Mouse (Mus musculus) lung, postnatal 36 days (tissue): Measurements from ENCODE around the gene Gm5136.

ENCODE experiments used
- DNase-seq: peaks from one replicate; pipeline ENCODE4 v3.0.0; 2022; ENCODE audit warnings: mixed read lengths

Gene Gm5136

GRCm38 (mm10) chr10:108699946-108700345, at the start of gene Gm5136:
TSS of gene Gm5136 (minus strand) at chr10:108700160.
- DNase-seq, result no peak

- no peak for DNase-seq
Observed at GRCm38 (mm10) chr10:108743759-108744158, 43.8 kb upstream of the Gm5136 start.

DNA sequence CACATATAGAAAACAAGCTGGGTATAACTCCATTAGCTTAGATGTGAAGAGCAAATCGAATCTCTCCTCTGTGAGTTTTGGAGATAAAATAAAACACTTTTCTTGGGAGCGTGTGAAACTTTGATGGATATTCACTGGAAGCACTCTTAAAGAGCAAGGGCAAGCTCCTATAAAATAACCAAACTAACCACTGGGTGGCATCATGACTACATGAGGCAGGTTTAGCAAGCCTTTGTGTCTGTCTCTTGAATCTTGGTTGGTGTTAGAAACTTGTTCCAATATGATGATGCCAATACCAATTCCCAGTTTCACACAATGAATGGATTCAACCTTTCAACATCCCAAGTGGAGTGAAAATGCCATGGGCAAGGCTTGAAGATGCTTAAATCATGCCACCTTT, 34.0 kb upstream of the Gm5136 start:
- peak; percentile 23 for DNase-seq

GRCm38 (mm10) chr10:108728961-108729360, 29.0 kb upstream of the Gm5136 start:
- no peak for DNase-seq

DNA sequence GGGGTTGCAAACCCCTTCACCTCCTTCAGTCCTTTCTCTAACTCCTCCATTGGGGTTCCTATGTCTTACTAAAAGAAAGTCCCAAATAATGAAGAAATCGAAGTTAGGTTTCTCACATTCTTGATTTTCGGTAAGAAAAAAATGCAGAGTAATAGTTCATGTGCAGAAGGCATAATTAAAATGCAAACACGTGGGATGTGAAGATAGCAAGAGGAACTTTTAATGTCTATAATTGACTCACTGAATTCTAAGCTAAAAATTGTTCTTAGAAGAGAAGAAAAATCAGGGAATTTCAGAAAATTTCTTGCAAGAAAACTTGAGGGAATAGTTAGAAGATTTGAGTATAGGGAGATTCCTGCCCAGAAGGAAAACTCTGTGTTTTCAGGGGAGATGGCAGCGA, 26.4 kb upstream of the Gm5136 start:
- no peak for DNase-seq

- DNase-seq, result no peak
Observed at GRCm38 (mm10) chr10:108724878-108725277, 24.9 kb upstream of the Gm5136 start.

DNA sequence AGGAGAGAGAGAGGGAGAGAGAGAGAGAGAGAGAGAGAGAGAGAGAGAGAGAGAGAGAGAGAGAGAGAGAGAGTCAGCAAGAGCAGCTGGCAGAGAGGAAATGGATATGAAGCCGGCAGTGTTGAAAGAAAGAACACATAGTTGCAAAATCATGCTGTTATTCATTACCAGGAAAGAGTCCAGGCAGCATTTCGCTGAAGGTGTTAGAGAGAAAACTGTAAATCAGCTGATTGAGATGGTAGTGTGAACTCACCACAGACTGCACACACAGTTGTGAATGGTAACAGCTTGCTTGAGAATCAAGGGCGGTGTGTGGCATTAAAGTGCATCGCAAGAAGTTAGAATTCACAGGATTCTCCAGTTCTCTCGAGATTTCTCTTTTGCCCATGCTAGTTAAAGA, 10.6 kb upstream of the Gm5136 start:
- no peak for DNase-seq

DNA sequence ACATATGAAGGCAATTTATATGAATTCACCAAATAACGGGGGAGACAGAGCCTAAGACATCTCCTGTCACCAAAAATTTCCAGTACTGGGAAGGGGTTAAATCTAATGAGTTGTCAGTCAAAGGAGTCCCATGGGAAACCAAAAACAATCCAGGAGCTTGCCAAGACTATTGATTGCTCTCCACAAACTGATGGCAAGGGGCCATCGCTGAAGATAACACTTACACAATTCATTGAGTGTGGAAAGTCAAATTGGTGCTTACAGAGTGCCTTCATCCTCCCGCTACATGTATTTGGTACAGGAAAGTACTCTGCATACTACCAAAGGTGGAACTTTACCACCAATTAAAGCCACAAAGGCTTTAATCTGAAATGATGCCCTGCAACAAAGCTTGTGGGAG, 5.7 kb upstream of the Gm5136 start:
- no peak for DNase-seq

DNA sequence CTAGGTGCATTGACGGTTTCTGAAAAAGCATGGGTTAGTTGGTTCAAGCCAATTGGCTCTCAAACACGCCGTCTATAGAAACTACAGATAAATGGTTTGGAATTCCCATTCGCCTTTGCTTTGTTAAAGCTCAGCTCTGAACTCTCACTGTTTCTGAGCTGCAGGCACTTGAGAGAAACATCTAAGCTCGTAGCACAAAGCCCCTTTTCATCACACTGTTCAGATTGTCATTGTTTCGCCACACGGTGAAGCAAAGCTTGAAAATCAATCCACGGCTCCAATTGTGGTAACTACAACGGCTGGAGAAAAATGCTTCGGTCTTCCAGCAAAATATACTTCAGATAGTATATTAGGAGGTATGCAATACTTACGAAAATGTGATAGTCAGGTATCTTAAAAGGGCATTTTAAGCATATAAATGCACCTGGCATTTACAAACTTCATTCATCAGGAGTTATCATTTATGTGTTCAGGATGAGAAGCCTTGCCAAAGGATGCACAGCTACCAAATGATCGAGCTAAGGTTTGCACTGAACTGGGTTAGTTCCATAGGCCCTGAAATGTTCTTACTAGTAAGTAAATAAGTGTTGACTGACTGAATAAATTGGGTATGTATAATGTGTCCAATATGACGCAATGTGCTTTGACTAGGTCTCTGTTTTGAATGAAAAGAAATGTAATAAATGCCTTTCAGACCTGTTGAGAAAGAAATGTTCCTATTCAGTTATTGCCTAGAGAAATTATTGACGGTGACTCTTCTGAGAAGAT, 1.6 kb upstream of the Gm5136 start:
- DNase-seq, result no peak

GRCm38 (mm10) chr10:108697062-108697461, 2.9 kb downstream of the Gm5136 start:
- no peak for DNase-seq

- DNase-seq, result no peak
Observed at GRCm38 (mm10) chr10:108690954-108691353, 9.0 kb downstream of the Gm5136 start.

DNA sequence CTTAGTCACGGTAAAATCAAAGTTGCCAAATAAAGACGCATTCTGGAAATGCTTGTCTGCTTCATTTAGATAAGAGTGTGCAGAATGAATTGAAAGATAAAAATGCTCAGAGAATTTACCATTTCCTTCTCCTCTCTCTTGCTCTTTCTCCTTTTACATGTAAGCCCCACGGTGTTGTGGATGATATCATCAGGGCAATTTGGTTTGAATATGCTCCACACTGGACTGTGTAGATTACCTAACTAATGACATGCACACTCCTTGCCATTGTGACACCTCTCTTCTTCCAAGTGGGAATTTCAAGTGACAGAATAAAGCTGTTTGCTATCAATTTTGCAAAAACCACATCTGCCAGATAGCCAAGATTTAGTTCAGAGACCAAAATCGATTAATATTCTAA, 13.3 kb downstream of the Gm5136 start:
- DNase-seq, result no peak

GRCm38 (mm10) chr10:108679675-108680390, 20.1 kb downstream of the Gm5136 start:
- DNase-seq, result no peak

DNA sequence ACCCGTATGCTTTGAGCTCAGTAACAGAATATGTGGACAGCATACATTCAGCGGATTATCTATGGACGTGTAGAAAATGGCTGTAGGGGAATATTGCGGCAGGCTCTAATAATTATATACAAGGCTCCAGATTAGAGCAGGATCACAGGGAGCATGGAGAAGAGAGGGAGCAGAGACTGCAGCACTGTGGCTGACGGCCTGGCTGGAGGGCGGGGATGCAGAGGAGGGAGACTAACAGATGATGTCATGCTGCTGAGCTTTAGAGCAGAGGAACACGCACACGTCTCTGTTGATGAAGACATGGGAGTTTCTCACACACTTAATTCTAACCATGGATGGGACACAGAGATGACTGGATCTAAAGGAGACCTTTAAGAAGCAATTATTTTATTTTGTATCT, 22.9 kb downstream of the Gm5136 start:
- no peak for DNase-seq

DNA sequence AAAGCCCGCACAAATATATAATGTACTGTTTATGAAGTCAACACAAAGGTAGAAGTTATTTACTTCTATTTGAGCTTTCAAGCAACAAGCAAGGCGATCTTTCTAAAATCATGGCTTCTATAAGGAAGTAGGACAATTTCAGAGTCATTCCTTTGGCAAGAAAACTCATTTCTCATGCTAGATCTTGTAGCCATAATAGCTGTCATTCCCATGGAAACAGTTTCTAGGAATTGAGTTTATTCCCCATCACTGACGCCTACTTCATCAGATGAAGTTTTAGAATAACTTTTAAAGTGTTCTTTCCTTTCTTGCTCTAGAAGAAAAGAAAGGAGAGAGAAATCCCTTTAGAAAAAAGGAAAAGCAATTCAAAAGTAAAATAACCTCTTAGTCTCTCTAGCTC, 31.0 kb downstream of the Gm5136 start:
- DNase-seq, result no peak

- no peak for DNase-seq
Observed at GRCm38 (mm10) chr10:108660295-108660694, 39.7 kb downstream of the Gm5136 start.

DNA sequence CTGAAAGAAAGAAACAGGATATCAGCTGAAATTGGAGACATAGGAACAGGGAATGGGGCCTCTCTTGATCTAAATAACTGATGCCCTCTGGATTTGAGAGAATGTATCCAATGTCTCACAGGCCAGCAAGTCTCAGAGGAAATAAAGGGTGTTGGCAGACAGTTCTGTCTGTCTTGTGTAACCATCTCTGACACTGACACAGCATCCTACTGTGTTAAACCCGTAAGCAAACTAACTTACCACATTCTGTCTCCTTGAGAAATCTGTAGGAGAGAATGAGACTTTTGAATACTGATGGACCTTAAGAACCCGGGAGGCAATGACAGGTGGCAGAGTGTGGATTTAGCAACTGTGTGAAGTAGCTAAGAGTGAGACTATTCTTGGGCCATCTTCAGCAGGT, 41.7 kb downstream of the Gm5136 start:
- DNase-seq, result no peak

DNA sequence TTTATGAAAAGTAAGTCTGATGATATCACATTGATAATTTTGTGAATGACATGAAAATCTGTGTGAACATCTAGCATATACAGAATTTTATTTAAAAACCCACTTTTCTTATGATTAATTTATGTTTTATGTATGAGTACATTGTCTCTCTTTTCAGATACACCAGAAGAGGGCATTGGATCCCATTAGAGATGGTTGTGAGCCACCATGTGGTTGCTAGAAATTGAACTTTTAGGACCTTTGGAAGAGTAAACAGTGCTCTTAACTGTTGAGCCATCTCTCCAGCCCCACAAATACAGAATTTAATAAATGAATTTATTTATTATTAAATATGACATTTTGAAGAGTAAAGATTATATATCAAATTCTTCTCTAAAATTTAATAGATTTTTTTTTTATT, 42.3 kb downstream of the Gm5136 start:
- no peak for DNase-seq

GRCm38 (mm10) chr10:108656898-108657297, 43.1 kb downstream of the Gm5136 start:
- DNase-seq, result no peak

DNA sequence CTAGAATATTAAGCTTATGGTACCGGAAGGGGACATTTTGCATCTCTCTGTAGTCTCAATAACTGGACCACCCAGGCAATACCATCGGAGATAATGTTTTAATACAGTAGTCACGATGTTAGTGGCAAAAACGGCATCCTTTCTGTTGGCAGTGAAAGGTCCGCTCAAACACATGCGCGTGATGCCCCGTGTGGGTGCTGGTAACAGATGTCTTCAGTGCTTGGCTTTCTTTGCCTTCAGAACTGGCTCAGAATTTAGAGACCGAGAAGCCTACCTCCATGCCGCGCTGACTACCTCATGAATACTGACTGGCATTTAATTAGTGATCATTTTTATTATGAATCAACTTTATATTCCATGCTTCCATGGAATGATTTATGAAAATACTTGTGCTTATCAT, 44.9 kb downstream of the Gm5136 start:
- DNase-seq, result no peak

- DNase-seq, result no peak
Observed at GRCm38 (mm10) chr10:108652831-108653230, 47.1 kb downstream of the Gm5136 start.

- no peak for DNase-seq
Observed at GRCm38 (mm10) chr10:108652066-108652465, 47.9 kb downstream of the Gm5136 start.

GRCm38 (mm10) chr10:108649174-108649573, 50.8 kb downstream of the Gm5136 start:
- no peak for DNase-seq
